Mouse (Mus musculus) E14TG2a.4 (cell line): ENCODE data around the gene Ing1.

Source experiments
- CTCF ChIP-seq: conservative IDR thresholded peaks from 2 replicates; pipeline ENCODE4 v1.5.1; 2014; ENCODE audit warnings: low read length
- NANOG ChIP-seq: IDR thresholded peaks from 2 replicates; pipeline ENCODE4 v1.6.1; 2014; ENCODE audit warnings: borderline replicate concordance, low read length, mixed read lengths
- POU5F1 ChIP-seq: IDR thresholded peaks from 2 replicates; pipeline ENCODE4 v1.6.1; 2014; ENCODE audit warnings: low read length, borderline replicate concordance

DNA sequence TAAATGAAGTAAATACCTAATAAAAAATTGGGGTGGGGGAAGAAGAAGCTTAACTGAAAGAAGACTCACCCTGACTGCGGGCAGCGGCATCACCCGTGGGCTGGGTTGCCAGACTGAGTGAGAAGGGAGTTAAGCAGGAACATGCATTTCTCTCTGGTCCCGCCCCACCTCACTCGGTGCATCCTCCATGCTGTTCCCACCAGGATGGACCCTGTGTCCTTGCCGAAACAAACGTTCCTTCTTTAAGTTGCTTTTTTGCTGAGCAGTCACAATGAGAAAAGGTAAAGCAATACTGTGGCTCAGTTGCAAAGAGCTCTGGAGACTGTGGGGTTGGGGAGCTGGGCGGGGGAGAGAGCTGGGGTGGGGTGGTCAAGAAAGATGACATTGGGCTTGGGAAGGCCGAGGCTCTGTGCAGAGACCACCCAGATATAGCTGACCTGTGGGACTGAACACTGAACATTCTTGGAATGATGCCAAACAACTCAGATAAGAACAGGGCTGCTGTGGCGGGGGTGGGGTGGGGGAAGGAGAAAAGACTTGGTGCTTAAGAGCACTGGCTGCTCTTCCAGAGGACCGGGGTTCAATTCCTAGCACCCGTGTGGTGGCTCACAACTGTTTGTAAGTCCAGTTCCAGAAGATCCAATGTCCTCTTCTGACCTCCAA is 38.0 kb downstream of the Ing1 start:
- no peak for TF ChIP-seq CTCF
- no peak for TF ChIP-seq NANOG
- no peak for TF ChIP-seq POU5F1
